Mouse (Mus musculus) limb, embryonic 11.5 days (tissue): ENCODE measurements at regions not wholly inside any gene's neighbourhood (a gene's known extent, or its start where the extent isn't known, plus 50 kb on each side); places are given as distances from the start of the nearest gene placed in this dataset.

Experiments
- ATAC-seq: fragments of 200-750 bp; cut with Nextera tagmentation; 2 replicates; pipeline ENCODE4 v1.8.0; 2017; ENCODE audit warnings: low read depth; ENCODE audit not compliant: insufficient number of reproducible peaks, low FRiP score, low TSS enrichment
- DNase-seq: peaks from one replicate; pipeline ENCODE4 v3.0.0-alpha.2; 2015; ENCODE audit warnings: low spot score
- H3K27ac ChIP-seq: fragments of 300-500 bp; sonication (generic); replicated peaks from 2 replicates; pipeline ENCODE4 v1.5.1; 2014; ENCODE audit warnings: low read depth, mild to moderate bottlenecking, low read length
- H3K27me3 ChIP-seq: fragments of 300-500 bp; sonication (generic); 2 replicates; pipeline ENCODE4 v1.6.1; 2014; ENCODE audit warnings: mild to moderate bottlenecking, low read length, mixed read lengths; ENCODE audit not compliant: control insufficient read depth, insufficient read depth
- H3K36me3 ChIP-seq: fragments of 300-500 bp; sonication (generic); 2 replicates; pipeline ENCODE4 v1.6.1; 2014; ENCODE audit warnings: mild to moderate bottlenecking, low read length, moderate library complexity, mixed read lengths; ENCODE audit not compliant: control insufficient read depth, insufficient read depth
- H3K4me1 ChIP-seq: fragments of 300-500 bp; sonication (generic); 2 replicates; pipeline ENCODE4 v1.6.1; 2014; ENCODE audit warnings: low read length, mixed read lengths; ENCODE audit not compliant: control insufficient read depth, insufficient read depth
- H3K4me2 ChIP-seq: fragments of 300-500 bp; sonication (generic); 2 replicates; pipeline ENCODE4 v1.6.1; 2014; ENCODE audit warnings: low read depth, mild to moderate bottlenecking, moderate library complexity; ENCODE audit not compliant: severe bottlenecking
- H3K4me3 ChIP-seq: fragments of 300-500 bp; sonication (generic); 2 replicates; pipeline ENCODE4 v1.5.1; 2014; ENCODE audit warnings: low read depth, low read length
- H3K9ac ChIP-seq: fragments of 300-500 bp; sonication (generic); 2 replicates; pipeline ENCODE4 v1.6.1; 2014; ENCODE audit warnings: mild to moderate bottlenecking, low read length
- H3K9me3 ChIP-seq: fragments of 300-500 bp; sonication (generic); 2 replicates; pipeline ENCODE4 v1.6.1; 2016; ENCODE audit warnings: low read length; ENCODE audit not compliant: control insufficient read depth
- WGBS: fragments of 180-500 bp; shearing (Covaris S2); extraction: QIAGEN DNeasy Blood & Tissue Kit; methylation state at CpG from one replicate; pipeline ENCODE4 v1.1.7; 2014; 5-methylcytosine and 5-hydroxymethylcytosine counted together

DNA sequence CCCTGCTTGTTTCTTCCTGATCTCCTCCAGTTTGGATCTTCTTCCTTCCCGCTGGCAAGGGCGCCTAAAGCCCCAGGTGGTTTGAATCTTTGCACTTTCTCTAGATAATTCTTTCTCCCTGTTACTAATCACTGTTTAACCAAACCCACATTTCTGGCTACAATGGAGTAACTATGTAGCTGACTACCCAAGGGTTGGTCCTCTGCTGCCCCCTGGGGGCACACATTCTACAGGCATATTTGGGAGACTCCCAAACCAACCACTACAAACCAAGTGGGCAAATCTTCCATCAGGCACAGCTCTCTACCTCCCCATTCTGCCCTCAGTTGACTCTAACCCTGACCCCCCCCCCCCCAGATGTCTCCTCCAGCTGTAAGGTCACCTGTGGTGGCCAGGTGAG, 98.7 kb downstream of the 4930564D02Rik start:
- no peak overlapping the region for H3K4me3 ChIP-seq
- no peak for ATAC-seq
- H3K9me3 ChIP-seq, result no peaks in the 10 kb centered on the region
- no peak overlapping the region for H3K9ac ChIP-seq
- H3K27ac ChIP-seq, result no peak overlapping the region
- H3K4me2 ChIP-seq, result no peak overlapping the region
- H3K4me1 ChIP-seq, result no peaks in the 10 kb centered on the region
- DNase-seq, result peak; percentile 85
- 18% methylated on average over 2 of the region's 2 CpGs for WGBS
- no peaks in the 10 kb centered on the region for H3K27me3 ChIP-seq
- H3K36me3 ChIP-seq, result no peaks in the 10 kb centered on the region

DNA sequence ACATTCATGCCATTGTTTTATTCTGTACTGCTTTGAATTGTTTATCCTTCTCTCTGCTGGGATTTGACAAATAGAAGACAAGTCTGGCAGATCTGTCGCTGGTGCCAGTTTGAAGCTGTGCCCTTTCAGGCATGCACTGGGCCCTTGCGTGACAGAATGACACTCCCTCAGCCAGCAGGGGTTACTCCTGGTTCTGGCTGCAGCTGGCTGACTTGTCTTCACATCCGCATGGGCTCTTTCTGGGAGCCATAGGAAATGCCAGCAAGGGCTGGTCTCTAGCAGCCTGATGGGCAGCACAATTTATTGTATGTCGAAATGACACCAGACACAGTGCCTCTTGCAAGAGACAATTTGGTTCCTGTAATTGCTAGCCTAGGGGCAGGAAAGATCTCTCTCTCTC, 102.5 kb downstream of the 4930564D02Rik start:
- Histone ChIP-seq H3K36me3 (no peaks in the 10 kb centered on the region), H3K4me2 (no peak overlapping the region), H3K4me1 (no peaks in the 10 kb centered on the region), H3K9me3 (no peaks in the 10 kb centered on the region), H3K4me3 (no peak overlapping the region), H3K9ac (no peak overlapping the region), H3K27ac (no peak overlapping the region), H3K27me3 (no peaks in the 10 kb centered on the region)
- no peak for DNase-seq
- no peak for ATAC-seq
- WGBS, result 55% methylated on average over 4 of the region's 4 CpGs

DNA sequence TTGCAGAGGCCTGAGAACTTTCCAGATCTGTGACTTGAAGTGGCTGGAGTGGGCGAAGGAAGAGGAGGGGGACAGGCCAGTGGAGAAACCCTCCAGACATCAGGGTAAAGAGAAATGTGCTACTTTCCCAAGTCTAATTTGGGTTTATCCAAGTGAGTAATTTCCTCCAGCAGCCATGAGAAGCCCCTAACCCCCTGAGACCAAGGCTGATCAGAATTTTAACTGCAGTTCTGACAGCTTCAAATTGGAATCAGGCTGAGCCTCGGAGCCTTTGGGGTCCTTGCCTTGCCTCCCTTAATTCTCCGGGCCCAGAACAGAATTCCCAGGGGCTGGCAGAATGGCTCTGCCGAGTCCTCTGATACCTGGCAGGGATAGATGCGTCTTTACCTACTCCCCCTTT, 104.9 kb downstream of the 4930564D02Rik start:
- Histone ChIP-seq H3K36me3 (no peaks in the 10 kb centered on the region), H3K27me3 (no peaks in the 10 kb centered on the region), H3K4me3 (no peak overlapping the region), H3K4me2 (no peak overlapping the region), H3K9me3 (no peaks in the 10 kb centered on the region), H3K4me1 (no peaks in the 10 kb centered on the region), H3K9ac (no peak overlapping the region), H3K27ac (no peak overlapping the region)
- ATAC-seq, result no peak
- WGBS, result 82% methylated on average over 5 of the region's 5 CpGs
- no peak for DNase-seq

DNA sequence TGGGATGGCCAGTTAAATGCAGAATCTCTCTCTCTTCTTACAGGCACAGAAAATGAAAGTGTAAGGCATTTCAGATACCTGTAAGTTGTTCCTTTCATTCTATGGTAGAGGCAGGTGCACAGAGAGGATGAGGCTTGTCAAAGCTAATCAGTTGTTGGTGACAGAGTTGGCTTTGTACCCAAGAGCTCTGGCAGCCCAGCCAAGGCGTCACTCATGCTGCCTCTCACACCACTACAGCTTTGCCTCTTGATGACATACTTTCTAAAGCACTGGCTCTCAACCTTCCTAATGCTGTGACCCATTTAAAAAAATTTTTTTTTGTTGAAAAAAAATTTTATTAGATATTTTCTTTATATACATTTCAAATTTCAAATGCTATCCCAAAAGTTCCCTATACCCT, 105.4 kb downstream of the 4930564D02Rik start:
- ATAC-seq, result no peak
- no peak overlapping the region for H3K9ac ChIP-seq

DNA sequence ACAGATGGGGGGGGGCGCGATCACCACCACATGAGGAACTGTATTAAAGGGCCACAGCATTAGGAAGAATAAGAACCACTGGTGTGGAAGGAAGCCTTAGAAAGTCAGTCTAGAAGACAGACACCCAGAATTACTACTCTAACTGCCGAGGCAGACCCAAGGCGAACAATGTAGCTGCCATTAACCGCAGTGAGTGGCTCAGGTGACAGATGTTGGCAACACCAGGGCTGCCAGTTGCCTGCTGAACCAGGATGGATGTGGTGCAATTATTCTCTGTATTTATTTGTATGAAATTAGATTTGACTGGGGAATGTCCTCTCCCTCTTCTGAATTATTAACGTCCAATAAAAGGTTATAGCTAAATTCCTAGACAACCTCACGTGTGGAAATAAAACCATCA, 124.7 kb downstream of the 4930564D02Rik start:
- no peaks in the 10 kb centered on the region for H3K27me3 ChIP-seq
- ATAC-seq (no peak), DNase-seq (no peak)
- H3K9me3 ChIP-seq, result no peaks in the 10 kb centered on the region
- WGBS, result 78% methylated on average over 7 of the region's 7 CpGs
- H3K36me3 ChIP-seq, result no peaks in the 10 kb centered on the region
- H3K27ac ChIP-seq, result no peak overlapping the region
- no peaks in the 10 kb centered on the region for H3K4me1 ChIP-seq
- H3K4me3 ChIP-seq, result no peak overlapping the region
- no peak overlapping the region for H3K4me2 ChIP-seq
- H3K9ac ChIP-seq, result no peak overlapping the region

More for the DNA sequence above, 105.4 kb downstream of the 4930564D02Rik start:
- no peak overlapping the region for H3K4me3 ChIP-seq
- 71% methylated on average over 1 of the region's 1 CpGs for WGBS
- no peak for DNase-seq
- no peaks in the 10 kb centered on the region for H3K36me3 ChIP-seq
- no peaks in the 10 kb centered on the region for H3K27me3 ChIP-seq
- H3K27ac ChIP-seq, result no peak overlapping the region
- no peak overlapping the region for H3K4me2 ChIP-seq
- no peaks in the 10 kb centered on the region for H3K9me3 ChIP-seq
- H3K4me1 ChIP-seq, result no peaks in the 10 kb centered on the region

DNA sequence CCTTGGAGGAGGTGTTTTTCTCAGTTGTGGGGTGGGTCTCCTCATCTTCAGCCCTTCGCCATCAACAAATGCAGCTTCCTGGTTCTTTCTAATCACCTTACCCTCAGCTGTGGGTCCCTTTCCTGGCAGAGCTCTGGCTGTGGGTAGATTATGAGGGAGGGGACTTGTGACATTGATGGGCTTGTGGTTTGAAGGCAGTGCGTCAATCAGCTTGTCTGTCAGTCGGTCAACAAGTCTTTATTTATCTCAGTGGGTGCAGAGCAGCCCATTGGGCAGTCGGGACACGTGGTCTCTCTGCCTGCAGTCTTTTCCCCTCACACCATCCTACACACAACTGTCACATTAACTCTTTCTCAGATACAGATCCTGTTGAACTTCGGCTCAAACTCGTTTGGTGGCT, 125.2 kb downstream of the 4930564D02Rik start:
- no peak for ATAC-seq
- H3K36me3 ChIP-seq, result no peaks in the 10 kb centered on the region

DNA sequence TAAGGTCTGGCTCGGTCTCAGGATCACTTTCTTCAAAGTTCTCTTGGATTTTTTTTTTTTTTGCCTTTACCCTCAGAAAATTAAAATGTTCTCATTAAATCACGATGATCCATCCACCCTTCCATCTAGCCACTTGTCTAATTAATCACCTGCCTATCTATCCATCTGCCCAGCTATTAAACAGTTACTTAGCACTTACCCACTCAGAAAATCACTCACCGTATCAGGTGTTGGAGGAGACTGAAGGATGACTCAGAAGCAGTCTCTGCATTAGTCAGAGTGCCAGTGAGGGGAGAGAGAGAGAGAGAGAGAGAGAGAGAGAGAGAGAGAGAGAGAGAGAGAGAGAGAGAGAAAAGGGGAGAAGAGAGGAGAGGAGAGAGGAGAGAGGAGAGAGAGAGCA, 134.1 kb downstream of the 4930564D02Rik start:
- WGBS, result 86% methylated on average over 3 of the region's 3 CpGs
- DNase-seq (no peak), ATAC-seq (no peak)
- no peaks in the 10 kb centered on the region for H3K9me3 ChIP-seq
- H3K4me3 ChIP-seq, result no peak overlapping the region
- no peak overlapping the region for H3K4me2 ChIP-seq
- H3K36me3 ChIP-seq, result no peaks in the 10 kb centered on the region
- no peak overlapping the region for H3K9ac ChIP-seq
- H3K4me1 ChIP-seq, result no peaks in the 10 kb centered on the region
- H3K27ac ChIP-seq, result no peak overlapping the region
- no peaks in the 10 kb centered on the region for H3K27me3 ChIP-seq

More for the DNA sequence above, 125.2 kb downstream of the 4930564D02Rik start:
- DNase-seq, result no peak
- Histone ChIP-seq H3K27ac (no peak overlapping the region), H3K4me2 (no peak overlapping the region), H3K4me1 (no peaks in the 10 kb centered on the region), H3K27me3 (no peaks in the 10 kb centered on the region), H3K9ac (no peak overlapping the region), H3K9me3 (no peaks in the 10 kb centered on the region), H3K4me3 (no peak overlapping the region)
- 50% methylated on average over 7 of the region's 7 CpGs for WGBS

DNA sequence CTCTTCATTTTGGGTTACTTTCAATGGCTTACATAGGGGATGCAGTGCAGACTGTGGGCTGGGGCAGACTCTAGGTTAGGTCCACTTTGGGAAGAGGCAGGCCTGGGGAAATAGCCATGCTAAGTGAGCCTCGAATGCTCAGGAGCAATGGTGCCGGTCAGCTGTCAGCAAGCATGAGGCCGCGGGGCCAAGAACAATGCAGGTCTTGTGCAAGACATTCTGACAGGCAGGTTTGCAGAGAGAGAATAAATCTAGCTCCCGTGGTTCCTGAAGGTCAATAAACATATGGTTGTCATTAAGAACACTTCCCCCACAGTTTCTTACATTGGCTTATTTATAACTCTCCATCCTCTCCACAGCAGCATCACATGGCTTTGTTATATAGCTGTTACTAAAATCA, 142.5 kb downstream of the 4930564D02Rik start:
- 22% methylated on average over 5 of the region's 5 CpGs for WGBS
- DNase-seq, result peak; percentile 77
- Histone ChIP-seq H3K27ac (peak overlapping the region; percentile 16; the same call in 1 of the 2 replicates), H3K36me3 (no peaks in the 10 kb centered on the region), H3K9ac (no peak overlapping the region), H3K4me1 (no peaks in the 10 kb centered on the region), H3K27me3 (no peaks in the 10 kb centered on the region), H3K4me2 (no peak overlapping the region), H3K4me3 (no peak overlapping the region), H3K9me3 (no peaks in the 10 kb centered on the region)
- peak; percentile 85 for ATAC-seq

DNA sequence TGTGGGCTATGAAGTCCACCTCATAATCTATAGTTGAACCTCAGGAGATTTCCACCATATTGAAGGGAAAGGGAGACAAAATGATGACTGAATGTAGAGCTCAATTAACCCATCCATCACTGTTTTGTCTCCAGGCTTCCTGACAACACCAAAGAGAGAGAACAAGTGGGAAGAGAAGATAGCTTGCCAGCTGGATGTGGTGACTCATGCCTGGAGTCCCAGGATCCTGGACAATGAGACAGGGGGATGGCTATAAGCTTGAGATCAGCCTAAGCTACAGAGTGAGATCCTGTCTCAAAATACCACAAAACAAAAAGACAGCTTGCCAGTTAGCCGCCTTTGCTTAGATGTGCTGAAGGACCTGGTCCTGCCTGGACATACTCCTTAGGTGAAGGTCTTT, 144.4 kb downstream of the 4930564D02Rik start:
- no peak for DNase-seq
- H3K4me1 ChIP-seq, result no peaks in the 10 kb centered on the region
- H3K4me2 ChIP-seq, result no peak overlapping the region
- no peak overlapping the region for H3K4me3 ChIP-seq
- H3K27me3 ChIP-seq, result no peaks in the 10 kb centered on the region
- H3K9me3 ChIP-seq, result no peaks in the 10 kb centered on the region
- 93% methylated on average over 1 of the region's 1 CpGs for WGBS
- ATAC-seq, result no peak
- H3K36me3 ChIP-seq, result no peaks in the 10 kb centered on the region
- H3K9ac ChIP-seq, result no peak overlapping the region
- no peak overlapping the region for H3K27ac ChIP-seq
